Mouse (Mus musculus): ENCODE results near the gene Ccdc28b. TPM values are rescaled to one million over a fixed set of nuclear protein-coding genes. Genes with fewer than 3 reads are reported as not detected.

Gene Ccdc28b
- total and polyA plus RNA-seq, 2 experiments from 2014 or later: 55.1 to 58.0 TPM

- H3K27ac ChIP-seq (ENCODE audit: low read depth): no peak overlapping the region
- no peak overlapping the region for H3K4me3 ChIP-seq (ENCODE audit: low read depth, low read length)
- no peak overlapping the region for H3K4me2 ChIP-seq (ENCODE audit: low read depth, low read length)
- WGBS: 68% methylated on average over 8 of the region's 8 CpGs
- H3K4me1 ChIP-seq (ENCODE audit: control insufficient read depth, insufficient read depth): 0 out of 2 replicates have a peak, but pooled peaks cover 6% of the 10 kb centered on the region
- TF ChIP-seq EP300 (IDR thresholded peaks at IDR 0.05; ENCODE audit: low read depth): no peak
- no peak for TF ChIP-seq CTCF (IDR thresholded peaks at IDR 0.05; ENCODE audit: low read depth)
- no peak overlapping the region for H3K9ac ChIP-seq (replicated peaks; ENCODE audit: low read depth, low read length)
- DNase-seq (ENCODE audit: low spot score) (no peak), ATAC-seq (ENCODE audit: insufficient read depth, low read depth) (no peak)
- H3K27me3 ChIP-seq (ENCODE audit: control insufficient read depth, insufficient read depth, low read length): no peaks in the 10 kb centered on the region
- no peaks in the 10 kb centered on the region for H3K9me3 ChIP-seq (replicated peaks; ENCODE audit: control insufficient read depth, low read length)
- H3K36me3 ChIP-seq (replicated peaks; ENCODE audit: control insufficient read depth, insufficient read depth, low read length): no peaks in the 10 kb centered on the region
Measured at GRCm38 (mm10) chr4:129571551-129572084, 52.1 kb downstream of the Ccdc28b start.

- ATAC-seq (ENCODE audit: insufficient read depth, low read depth): no peak
- DNase-seq (ENCODE audit: low spot score): no peak
- 86% methylated on average over 6 of the region's 6 CpGs for WGBS
Measured at GRCm38 (mm10) chr4:129570028-129570427, 53.7 kb downstream of the Ccdc28b start.

More at GRCm38 (mm10) chr4:129570028-129570427, 53.7 kb downstream of the Ccdc28b start:
- Histone ChIP-seq H3K4me1 (ENCODE audit: control insufficient read depth, insufficient read depth) (0 out of 2 replicates have a peak, but pooled peaks cover 6% of the 10 kb centered on the region), H3K27ac (ENCODE audit: low read depth) (no peak overlapping the region), H3K27me3 (ENCODE audit: control insufficient read depth, insufficient read depth, low read length) (no peaks in the 10 kb centered on the region), H3K9me3 (replicated peaks; ENCODE audit: control insufficient read depth, low read length) (no peaks in the 10 kb centered on the region), H3K36me3 (replicated peaks; ENCODE audit: control insufficient read depth, insufficient read depth, low read length) (no peaks in the 10 kb centered on the region), H3K4me2 (ENCODE audit: low read depth, low read length) (no peak overlapping the region), H3K9ac (replicated peaks; ENCODE audit: low read depth, low read length) (no peak overlapping the region), H3K4me3 (ENCODE audit: low read depth, low read length) (no peak overlapping the region)
- TF ChIP-seq EP300 (IDR thresholded peaks at IDR 0.05; ENCODE audit: low read depth): no peak
- no peak for TF ChIP-seq CTCF (IDR thresholded peaks at IDR 0.05; ENCODE audit: low read depth)

Other genes starting within 250 kb of the Ccdc28b start
- 14.0 and 15.4 TPM in 2 replicates for gene Zbtb8a, start 245.8 kb downstream of the Ccdc28b start, total RNA-seq (2014; rRNA removed; ENCODE audit: low replicate concordance)
- 7.0 TPM in 2 replicates for gene Zbtb8a, start 245.8 kb downstream of the Ccdc28b start, polyA plus RNA-seq (2015; fragmentation: Nextera tagmentation; extraction: Ambion mirVana)
- gene Zbtb8b, start 183.1 kb downstream of the Ccdc28b start, total RNA-seq (2014; rRNA removed; ENCODE audit: low replicate concordance): 1.9 and 3.6 TPM in 2 replicates
- 1.1 and 1.6 TPM in 2 replicates for gene Zbtb8b, start 183.1 kb downstream of the Ccdc28b start, polyA plus RNA-seq (2015; fragmentation: Nextera tagmentation; extraction: Ambion mirVana)
- 46.3 and 58.4 TPM in 2 replicates for gene Bsdc1, start 162.4 kb downstream of the Ccdc28b start, total RNA-seq (2014; rRNA removed; ENCODE audit: low replicate concordance)
- 18.7 and 20.1 TPM in 2 replicates for gene Bsdc1, start 162.4 kb downstream of the Ccdc28b start, polyA plus RNA-seq (2015; fragmentation: Nextera tagmentation; extraction: Ambion mirVana)
- not detected in 2 replicates for gene Tssk3, start 132.9 kb downstream of the Ccdc28b start, total RNA-seq (2014; rRNA removed; ENCODE audit: low replicate concordance)
- not detected in 2 replicates for gene Tssk3, start 132.9 kb downstream of the Ccdc28b start, polyA plus RNA-seq (2015; fragmentation: Nextera tagmentation; extraction: Ambion mirVana)
- gene Fam229a, start 132.8 kb downstream of the Ccdc28b start, total RNA-seq (2014; rRNA removed; ENCODE audit: low replicate concordance): not detected in 2 replicates
- gene Fam229a, start 132.8 kb downstream of the Ccdc28b start, polyA plus RNA-seq (2015; fragmentation: Nextera tagmentation; extraction: Ambion mirVana): 0.22 and 0.52 TPM in 2 replicates
- gene Marcksl1, start 110.4 kb downstream of the Ccdc28b start, total RNA-seq (2014; rRNA removed; ENCODE audit: low replicate concordance): 183 and 192 TPM in 2 replicates
- 135 and 138 TPM in 2 replicates for gene Marcksl1, start 110.4 kb downstream of the Ccdc28b start, polyA plus RNA-seq (2015; fragmentation: Nextera tagmentation; extraction: Ambion mirVana)
- gene Hdac1, start 81.2 kb downstream of the Ccdc28b start, total RNA-seq (2014; rRNA removed; ENCODE audit: low replicate concordance): 25.8 and 34.5 TPM in 2 replicates
- 73.6 and 77.9 TPM in 2 replicates for gene Hdac1, start 81.2 kb downstream of the Ccdc28b start, polyA plus RNA-seq (2015; fragmentation: Nextera tagmentation; extraction: Ambion mirVana)
- gene Lck, start 50.3 kb downstream of the Ccdc28b start, total RNA-seq (2014; rRNA removed; ENCODE audit: low replicate concordance): 2.0 and 8.9 TPM in 2 replicates
- 0.71 and 0.99 TPM in 2 replicates for gene Lck, start 50.3 kb downstream of the Ccdc28b start, polyA plus RNA-seq (2015; fragmentation: Nextera tagmentation; extraction: Ambion mirVana)
- gene Fam167b, start 45.4 kb downstream of the Ccdc28b start, total RNA-seq (2014; rRNA removed; ENCODE audit: low replicate concordance): 4.6 and 6.2 TPM in 2 replicates
- gene Fam167b, start 45.4 kb downstream of the Ccdc28b start, polyA plus RNA-seq (2015; fragmentation: Nextera tagmentation; extraction: Ambion mirVana): 6.1 and 6.2 TPM in 2 replicates
- 408 and 443 TPM in 2 replicates for gene Eif3i, start 23.3 kb downstream of the Ccdc28b start, total RNA-seq (2014; rRNA removed; ENCODE audit: low replicate concordance)
- 169 and 172 TPM in 2 replicates for gene Eif3i, start 23.3 kb downstream of the Ccdc28b start, polyA plus RNA-seq (2015; fragmentation: Nextera tagmentation; extraction: Ambion mirVana)
- gene Tmem234, start 23.3 kb downstream of the Ccdc28b start, total RNA-seq (2014; rRNA removed; ENCODE audit: low replicate concordance): 108 and 115 TPM in 2 replicates
- 150 and 161 TPM in 2 replicates for gene Tmem234, start 23.3 kb downstream of the Ccdc28b start, polyA plus RNA-seq (2015; fragmentation: Nextera tagmentation; extraction: Ambion mirVana)
- gene Dcdc2b, start 9.7 kb downstream of the Ccdc28b start, total RNA-seq (2014; rRNA removed; ENCODE audit: low replicate concordance): 9.8 TPM in 1 of 2 replicates, not detected in the other
- 1.5 and 1.9 TPM in 2 replicates for gene Dcdc2b, start 9.7 kb downstream of the Ccdc28b start, polyA plus RNA-seq (2015; fragmentation: Nextera tagmentation; extraction: Ambion mirVana)
- 6.3 TPM in 2 replicates for gene Iqcc, start 4.8 kb downstream of the Ccdc28b start, total RNA-seq (2014; rRNA removed; ENCODE audit: low replicate concordance)
- gene Iqcc, start 4.8 kb downstream of the Ccdc28b start, polyA plus RNA-seq (2015; fragmentation: Nextera tagmentation; extraction: Ambion mirVana): 23.0 and 26.3 TPM in 2 replicates
- gene Txlna, start 17.1 kb upstream of the Ccdc28b start, total RNA-seq (2014; rRNA removed; ENCODE audit: low replicate concordance): 28.3 and 28.5 TPM in 2 replicates
- gene Txlna, start 17.1 kb upstream of the Ccdc28b start, polyA plus RNA-seq (2015; fragmentation: Nextera tagmentation; extraction: Ambion mirVana): 22.7 and 23.2 TPM in 2 replicates
- 48.8 and 52.3 TPM in 2 replicates for gene Kpna6, start 48.8 kb upstream of the Ccdc28b start, total RNA-seq (2014; rRNA removed; ENCODE audit: low replicate concordance)
- gene Kpna6, start 48.8 kb upstream of the Ccdc28b start, polyA plus RNA-seq (2015; fragmentation: Nextera tagmentation; extraction: Ambion mirVana): 9.3 and 10.4 TPM in 2 replicates
- 3.6 and 11.8 TPM in 2 replicates for gene Tmem39b, start 72.9 kb upstream of the Ccdc28b start, total RNA-seq (2014; rRNA removed; ENCODE audit: low replicate concordance)
- gene Tmem39b, start 72.9 kb upstream of the Ccdc28b start, polyA plus RNA-seq (2015; fragmentation: Nextera tagmentation; extraction: Ambion mirVana): 3.9 and 4.1 TPM in 2 replicates
- 43.5 and 47.8 TPM in 2 replicates for gene Khdrbs1, start 118.4 kb upstream of the Ccdc28b start, total RNA-seq (2014; rRNA removed; ENCODE audit: low replicate concordance)
- gene Khdrbs1, start 118.4 kb upstream of the Ccdc28b start, polyA plus RNA-seq (2015; fragmentation: Nextera tagmentation; extraction: Ambion mirVana): 42.2 and 44.7 TPM in 2 replicates
- 132 and 176 TPM in 2 replicates for gene Ptp4a2, start 187.3 kb upstream of the Ccdc28b start, total RNA-seq (2014; rRNA removed; ENCODE audit: low replicate concordance)
- gene Ptp4a2, start 187.3 kb upstream of the Ccdc28b start, polyA plus RNA-seq (2015; fragmentation: Nextera tagmentation; extraction: Ambion mirVana): 407 and 417 TPM in 2 replicates

Measured in heart, postnatal 0 days (tissue).